Comparison of ENCODE assay signal across 23 mouse cellular contexts in genomic region chr8:4436546-4436945, GRCm38 (mm10). TPM values are rescaled to one million over a fixed set of nuclear protein-coding genes. Genes with fewer than 3 reads are reported as not detected.
DNase-seq lines count a peak whose midpoint lies in the region; ATAC-seq and TF ChIP-seq lines count a peak whose summit lies in the region.
"Had no signal": no experiment of that assay in that cellular context is flagged by ENCODE, and none has a peak within 500 bp of the region (broad histone marks: within the 10 kb centered on the region; RNA-seq: fewer than 3 reads in every experiment).

No protein-coding gene starts in this region.

- no peak for TF ChIP-seq RAD21 in CH12.LX (IDR thresholded peaks at IDR 0.05; ENCODE audit: low read depth, low read length)

- dilution Hi-C loops in CH12.LX (cut with MboI; ENCODE audit: extremely low pct_ligation_motif_present, extremely low pct_unique_long_range_greater_than_20kb, low sequenced_read_pairs): no loop called here

- TF ChIP-seq POLR2A in CH12.LX (IDR thresholded peaks at IDR 0.05; ENCODE audit: low read depth, low read length) (no peak), ES-Bruce4 (IDR thresholded peaks at IDR 0.05; ENCODE audit: insufficient read depth, low read length) (no peak)

- H3K9ac ChIP-seq in CH12.LX (ENCODE audit: insufficient read depth, low read depth) (no peak overlapping the region), ES-Bruce4 (ENCODE audit: low read depth, poor library complexity, severe bottlenecking) (no peak overlapping the region)
- no peak overlapping the region for H3K9ac ChIP-seq in midbrain, embryonic 16.5 days (ENCODE audit: low read depth, low read length)
- H3K9ac ChIP-seq in intestine, embryonic 15.5 days: no peak overlapping the region

- H3K27me3 ChIP-seq in CH12.LX (replicated peaks) (no peaks in the 10 kb centered on the region), ES-Bruce4 (ENCODE audit: control insufficient read depth, insufficient read depth, low read length, poor library complexity, severe bottlenecking) (no peaks in the 10 kb centered on the region)
- H3K27me3 ChIP-seq in midbrain, embryonic 16.5 days (ENCODE audit: control insufficient read depth, insufficient read depth, low read depth, low read length): no peaks in the 10 kb centered on the region
- no peaks in the 10 kb centered on the region for H3K27me3 ChIP-seq in intestine, embryonic 15.5 days (replicated peaks)
- H3K27me3 ChIP-seq: Patski had no signal

- ATAC-seq in midbrain, embryonic 16.5 days: no peak
- no peak for ATAC-seq in intestine, embryonic 15.5 days
- ATAC-seq: activated CD4-positive, CD25-positive, alpha-beta regulatory T cell, adult 4 months; CD4-positive, CD25-positive, alpha-beta regulatory T cell, adult 4 months; Patski had no signal

- in situ Hi-C loops in CH12.LX (cut with MboI; ENCODE audit: low pct_ligation_motif_present, low pct_unique_long_range_greater_than_20kb, low sequenced_read_pairs): no loop called here

- H3K27ac ChIP-seq in CH12.LX (ENCODE audit: insufficient read depth, low read depth) (no peak overlapping the region), ES-Bruce4 (ENCODE audit: insufficient read depth, low read length) (peak overlapping the region; percentile 97)
- no peak overlapping the region for H3K27ac ChIP-seq in midbrain, embryonic 16.5 days (ENCODE audit: low read length)
- H3K27ac ChIP-seq in intestine, embryonic 15.5 days: no peak overlapping the region

- peak overlapping the region; percentile 13; the same call in 1 of the 2 replicates for H3K4me2 ChIP-seq in CH12.LX (ENCODE audit: insufficient read depth, low read depth, poor library complexity, severe bottlenecking)
- H3K4me2 ChIP-seq in midbrain, embryonic 16.5 days (ENCODE audit: low read length): no peak overlapping the region
- no peak overlapping the region for H3K4me2 ChIP-seq in intestine, embryonic 15.5 days (replicated peaks)

- TF ChIP-seq CTCF in CH12.LX (conservative IDR thresholded peaks at IDR 0.05 in 1 of 2, IDR thresholded peaks at IDR 0.05 in 1 of 2; ENCODE audit: low read depth in 2 of 2, low read length in 2 of 2): no peak
- TF ChIP-seq CTCF in ES-Bruce4 (IDR thresholded peaks at IDR 0.05; ENCODE audit: low read depth, low read length): no peak

- H3K9me3 ChIP-seq in CH12.LX (replicated peaks; ENCODE audit: low read length) (no peaks in the 10 kb centered on the region), ES-Bruce4 (replicated peaks; ENCODE audit: control insufficient read depth, insufficient read depth, low read length, poor library complexity, severe bottlenecking) (peaks cover 46% of the 10 kb centered on the region)
- H3K9me3 ChIP-seq in midbrain, embryonic 16.5 days (replicated peaks; ENCODE audit: control insufficient read depth, low read length, poor library complexity, severe bottlenecking): no peaks in the 10 kb centered on the region
- H3K9me3 ChIP-seq in intestine, embryonic 15.5 days: no peaks in the 10 kb centered on the region
- H3K9me3 ChIP-seq: G1E had no signal

- 0 out of 4 replicates have a peak, but pooled peaks cover 0 to 4% of the 10 kb centered on the region in 2 experiments for H3K4me1 ChIP-seq in CH12.LX (ENCODE audit: control insufficient read depth in 1 of 2, insufficient read depth in 2 of 2)
- H3K4me1 ChIP-seq in ES-Bruce4 (ENCODE audit: control insufficient read depth, insufficient read depth, low read length): no peaks in the 10 kb centered on the region
- H3K4me1 ChIP-seq in midbrain, embryonic 16.5 days (ENCODE audit: control insufficient read depth, insufficient read depth, low read length): no peaks in the 10 kb centered on the region
- H3K4me1 ChIP-seq in intestine, embryonic 15.5 days (replicated peaks): no peaks in the 10 kb centered on the region

- no peaks in the 10 kb centered on the region for H3K79me2 ChIP-seq in CH12.LX (replicated peaks; ENCODE audit: control insufficient read depth, extremely low read depth, insufficient read depth, poor library complexity, severe bottlenecking)

- no peak for TF ChIP-seq EP300 in CH12.LX (IDR thresholded peaks at IDR 0.05; ENCODE audit: low read length)
- TF ChIP-seq EP300 in ES-Bruce4 (IDR thresholded peaks at IDR 0.05; ENCODE audit: insufficient read depth, low read depth, low read length): peak; percentile 93

- H3K36me3 ChIP-seq in CH12.LX (replicated peaks in 1 of 2; ENCODE audit: control insufficient read depth in 1 of 2, insufficient read depth in 1 of 2, low read length in 1 of 2): no peaks in the 10 kb centered on the region
- 0 out of 2 replicates have a peak, but pooled peaks cover 2% of the 10 kb centered on the region for H3K36me3 ChIP-seq in ES-Bruce4 (ENCODE audit: control insufficient read depth, insufficient read depth, low read length, poor library complexity, severe bottlenecking)
- no peaks in the 10 kb centered on the region for H3K36me3 ChIP-seq in midbrain, embryonic 16.5 days (ENCODE audit: control insufficient read depth, insufficient read depth, low read length)
- no peaks in the 10 kb centered on the region for H3K36me3 ChIP-seq in intestine, embryonic 15.5 days
- H3K36me3 ChIP-seq: G1E had no signal

- DNase-seq in CH12.LX (ENCODE audit: extremely low read depth) (no peak), WW6 (ENCODE audit: low read depth, low spot score) (peak; percentile 42)
- DNase-seq in kidney, adult 9 months: no peak
- DNase-seq: adrenal gland, adult 2 months; adrenal gland, adult 8-10 months; adrenal gland, postnatal 10 days; adrenal gland, postnatal 14 days; adrenal gland, postnatal 25 days; adrenal gland, postnatal 36 days; B cell, adult 2 months; cerebellum, adult 11 months; cerebellum, adult 11-12 months; cerebellum, adult 18-20 months; cerebellum, adult 2 months; cerebellum, adult 8-10 months; cerebellum, adult 9-10 months had no signal

- 30% methylated on average over 3 of the region's 3 CpGs for WGBS in midbrain, embryonic 16.5 days
- WGBS in intestine, embryonic 15.5 days: 84% methylated on average over 3 of the region's 3 CpGs

- no peak overlapping the region for H3K4me3 ChIP-seq in CH12.LX (replicated peaks in 1 of 3; ENCODE audit: low read depth in 2 of 3, low read length in 2 of 3, poor library complexity in 1 of 3)
- no peak overlapping the region for H3K4me3 ChIP-seq in ES-Bruce4 (ENCODE audit: low read depth, low read length)
- no peak overlapping the region for H3K4me3 ChIP-seq in midbrain, embryonic 16.5 days (ENCODE audit: low read depth, low read length)
- no peak overlapping the region for H3K4me3 ChIP-seq in intestine, embryonic 15.5 days (replicated peaks)

TF ChIP-seq in CH12.LX, 34 proteins besides CTCF, POLR2A, EP300 and RAD21:
- TF ChIP-seq UBTF (IDR thresholded peaks at IDR 0.05; ENCODE audit: low read depth, low read length): no peak
- TF ChIP-seq IRF4 (IDR thresholded peaks at IDR 0.05; ENCODE audit: low read depth, low read length): no peak
- no peak for TF ChIP-seq ZMIZ1 (IDR thresholded peaks at IDR 0.05; ENCODE audit: low read depth, low read length)
- TF ChIP-seq BHLHE40 (IDR thresholded peaks at IDR 0.05; ENCODE audit: low read depth, low read length): no peak
- no peak for TF ChIP-seq MAZ (IDR thresholded peaks at IDR 0.05; ENCODE audit: low read depth, low read length)
- no peak for TF ChIP-seq NRF1 (IDR thresholded peaks at IDR 0.05; ENCODE audit: low read depth, low read length)
- no peak for TF ChIP-seq TCF12 (IDR thresholded peaks at IDR 0.05; ENCODE audit: low read depth, low read length)
- TF ChIP-seq SMC3 (IDR thresholded peaks at IDR 0.05; ENCODE audit: low read depth, low read length): no peak

RNA-seq across cellular contexts. Expression of gene Cers4, which starts 56.3 kb away (rescaled TPM):
- 8.6 and 13.3 TPM in 2 replicates for total RNA-seq in CH12.LX (2012; rRNA removed)
- total RNA-seq in CH12.LX (2014; rRNA removed): 11.9 and 15.3 TPM in 2 replicates
- 9.9 and 11.4 TPM in 2 replicates for polyA plus RNA-seq in CH12.LX (2012; ENCODE audit: insufficient read length, low read depth)
- 32.7 and 41.2 TPM in 2 replicates for polyA plus RNA-seq in ES-Bruce4 (2011; ENCODE audit: insufficient read depth, insufficient read length, low read depth, missing spikeins)
- 58.8 and 59.3 TPM in 2 replicates for polyA plus RNA-seq in midbrain, embryonic 16.5 days (2015; fragmentation: Nextera tagmentation; extraction: Ambion mirVana)
- polyA plus RNA-seq in intestine, embryonic 15.5 days (2015; fragmentation: Nextera tagmentation; extraction: Ambion mirVana): 18.3 and 19.2 TPM in 2 replicates
- polyA plus RNA-seq: G1E had no signal
